Mouse (Mus musculus) heart, embryonic 14.5 days (tissue): ENCODE data around the gene Ccdc27. TPM values are rescaled to one million over a fixed set of nuclear protein-coding genes. Genes with fewer than 3 reads are reported as not detected.

Source experiments
- ATAC-seq: fragments of 200-750 bp; cut with Nextera tagmentation; 2 replicates; pipeline ENCODE4 v1.8.0; 2017; ENCODE audit warnings: low read depth, moderate TSS enrichment; ENCODE audit not compliant: insufficient number of reproducible peaks, insufficient read depth, low FRiP score
- H3K27ac ChIP-seq, 2 experiments: fragments of 200-500 bp in 1 of 2; fragments of 300-500 bp in 1 of 2; sonication (generic) in 1 of 2; replicated peaks in 1 of 2; 2 replicates each; pipeline ENCODE4 v1.5.1; 2012 to 2014; ENCODE audit warnings: low read depth in 2 of 2, low read length in 2 of 2, control low read depth in 1 of 2, mild to moderate bottlenecking in 1 of 2, mixed read lengths in 1 of 2; ENCODE audit not compliant: control insufficient read depth in 1 of 2, insufficient read depth in 1 of 2
- H3K27me3 ChIP-seq: fragments of 300-500 bp; sonication (generic); 2 replicates; pipeline ENCODE4 v1.6.1; 2014; ENCODE audit warnings: mild to moderate bottlenecking, low read length, control low read depth; ENCODE audit not compliant: control insufficient read depth, insufficient read depth
- H3K36me3 ChIP-seq: fragments of 300-500 bp; sonication (generic); 2 replicates; pipeline ENCODE4 v1.6.1; 2014; ENCODE audit warnings: mild to moderate bottlenecking, control low read depth, low read length, mixed read lengths; ENCODE audit not compliant: control insufficient read depth, insufficient read depth
- H3K4me1 ChIP-seq, 2 experiments: fragments of 200-500 bp in 1 of 2; fragments of 300-500 bp in 1 of 2; sonication (generic) in 1 of 2; 2 replicates each; pipeline ENCODE4 v1.6.1; 2012 to 2014; ENCODE audit warnings: low read length in 2 of 2, control low read depth in 1 of 2, mixed read lengths in 1 of 2; ENCODE audit not compliant: control insufficient read depth in 2 of 2, insufficient read depth in 2 of 2
- H3K4me2 ChIP-seq: fragments of 300-500 bp; sonication (generic); 2 replicates; pipeline ENCODE4 v1.6.1; 2014; ENCODE audit warnings: mild to moderate bottlenecking, low read length
- H3K4me3 ChIP-seq, 2 experiments: fragments of 200-500 bp in 1 of 2; fragments of 300-500 bp in 1 of 2; sonication (generic) in 1 of 2; 2 replicates each; pipeline ENCODE4 v1.5.1; 2012 to 2014; ENCODE audit warnings: low read length in 2 of 2, mild to moderate bottlenecking in 2 of 2, control low read depth in 1 of 2, low read depth in 1 of 2, moderate library complexity in 1 of 2; ENCODE audit not compliant: control insufficient read depth in 1 of 2, insufficient read depth in 1 of 2
- H3K9ac ChIP-seq: fragments of 300-500 bp; sonication (generic); 2 replicates; pipeline ENCODE4 v1.6.1; 2014; ENCODE audit warnings: mild to moderate bottlenecking, low read length
- H3K9me3 ChIP-seq: fragments of 300-500 bp; sonication (generic); 2 replicates; pipeline ENCODE4 v1.6.1; 2016; ENCODE audit warnings: low read length, control low read depth; ENCODE audit not compliant: control insufficient read depth
- WGBS: fragments of 180-500 bp; shearing (Covaris S2); extraction: QIAGEN DNeasy Blood & Tissue Kit; methylation state at CpG from one replicate; pipeline ENCODE4 v1.1.7; 2014; 5-methylcytosine and 5-hydroxymethylcytosine counted together
- polyA plus RNA-seq: library from polyadenylated mRNA; unstranded; fragments of >200 nt; fragmentation: Nextera tagmentation; extraction: Ambion mirVana; gene quantifications from 2 replicates; pipeline ENCODE4 v1.2.1, GENCODE M21; 2014

Gene Ccdc27
- polyA plus RNA-seq, 1 experiment from 2014 or later = not detected

- no peaks in the 10 kb centered on the region for H3K27me3 ChIP-seq
- no peak overlapping the region for H3K27ac ChIP-seq
- H3K36me3 ChIP-seq = peaks cover 50% of the 10 kb centered on the region
- H3K4me3 ChIP-seq = no peak overlapping the region
- H3K9ac ChIP-seq = no peak overlapping the region
- no peak overlapping the region for H3K4me2 ChIP-seq
- no peak for ATAC-seq
- 82% methylated on average over 5 of the region's 5 CpGs for WGBS
- no peaks in the 10 kb centered on the region for H3K4me1 ChIP-seq
- no peaks in the 10 kb centered on the region for H3K9me3 ChIP-seq
These were observed 37.0 kb downstream of the Ccdc27 start for GRCm38 (mm10) chr4:154005488-154005887.

DNA sequence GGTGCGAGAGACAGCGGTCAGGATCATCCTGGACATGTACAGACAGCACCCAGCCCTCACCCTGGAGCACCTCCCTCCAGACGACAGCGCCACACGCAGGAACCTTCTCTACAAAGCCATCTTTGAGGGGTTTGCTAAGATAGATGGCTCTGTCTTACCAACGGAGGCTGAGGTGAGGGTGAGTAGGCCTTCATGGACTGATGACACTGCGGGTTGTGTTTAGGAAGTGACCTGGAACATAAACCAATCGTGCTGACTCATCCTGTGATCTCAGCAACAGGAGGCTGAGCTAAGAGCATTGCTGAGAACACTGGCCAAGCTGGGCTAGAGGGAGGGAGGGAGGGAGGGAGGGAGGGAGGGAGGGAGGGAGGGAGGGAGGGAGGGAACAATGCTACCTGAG, 49.0 kb downstream of the Ccdc27 start:
- ATAC-seq = no peak
- H3K27me3 ChIP-seq = no peaks in the 10 kb centered on the region
- H3K4me2 ChIP-seq = no peak overlapping the region
- no peak overlapping the region for H3K27ac ChIP-seq
- 85% methylated on average over 8 of the region's 8 CpGs for WGBS
- H3K9ac ChIP-seq = no peak overlapping the region
- H3K36me3 ChIP-seq = peaks cover 89% of the 10 kb centered on the region
- H3K9me3 ChIP-seq = no peaks in the 10 kb centered on the region
- no peaks in the 10 kb centered on the region for H3K4me1 ChIP-seq
- no peak overlapping the region for H3K4me3 ChIP-seq

DNA sequence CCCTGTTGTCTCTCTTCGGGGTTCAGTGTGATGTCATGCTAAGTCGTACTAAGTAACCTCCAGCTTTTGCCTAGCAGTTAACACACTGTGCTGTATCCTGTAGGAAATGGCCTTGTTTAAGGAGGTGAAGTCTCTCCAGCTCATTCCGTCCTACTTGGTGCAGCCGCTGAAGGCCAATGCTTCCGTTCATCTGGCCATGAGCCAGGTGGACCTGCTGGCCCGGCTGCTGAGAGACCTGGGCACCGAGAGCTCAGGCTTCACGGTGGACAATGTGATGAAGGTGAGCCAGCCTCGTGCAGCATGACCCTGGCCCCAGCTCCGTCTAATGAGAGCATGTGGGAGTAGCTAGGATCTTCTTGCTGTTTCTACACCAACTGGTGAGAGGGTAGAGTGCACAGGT, 49.8 kb downstream of the Ccdc27 start:
- Histone ChIP-seq H3K36me3 (peaks cover 90% of the 10 kb centered on the region), H3K4me1 (no peaks in the 10 kb centered on the region), H3K27me3 (no peaks in the 10 kb centered on the region), H3K4me3 (no peak overlapping the region), H3K27ac (no peak overlapping the region), H3K9me3 (no peaks in the 10 kb centered on the region), H3K4me2 (no peak overlapping the region), H3K9ac (no peak overlapping the region)
- WGBS = 91% methylated on average over 10 of the region's 10 CpGs
- ATAC-seq = no peak

DNA sequence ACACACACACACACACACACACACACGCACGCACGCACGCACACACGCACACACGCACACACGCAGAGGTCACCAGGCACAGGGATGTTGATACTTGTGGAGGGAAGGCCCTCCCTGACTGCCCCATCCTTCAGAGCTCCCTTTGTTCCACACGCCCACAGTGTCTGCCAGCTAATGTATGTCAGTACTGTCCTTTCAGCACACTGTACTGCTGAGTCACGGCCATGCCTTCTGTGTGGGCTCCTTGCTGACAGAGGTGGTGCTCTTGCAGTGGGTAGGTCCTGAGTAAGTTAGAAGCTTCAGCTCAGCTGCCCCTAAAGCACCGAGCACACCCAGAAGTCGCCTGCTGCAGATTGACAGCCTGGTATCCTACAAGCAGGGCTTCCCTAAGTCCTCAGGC, 62.0 kb downstream of the Ccdc27 start:
- ATAC-seq = no peak
- H3K36me3 ChIP-seq = peaks cover 68% of the 10 kb centered on the region
- H3K4me1 ChIP-seq = peaks cover 3 to 10% of the 10 kb centered on the region in 2 experiments; a peak in 3 of 4 replicates

DNA sequence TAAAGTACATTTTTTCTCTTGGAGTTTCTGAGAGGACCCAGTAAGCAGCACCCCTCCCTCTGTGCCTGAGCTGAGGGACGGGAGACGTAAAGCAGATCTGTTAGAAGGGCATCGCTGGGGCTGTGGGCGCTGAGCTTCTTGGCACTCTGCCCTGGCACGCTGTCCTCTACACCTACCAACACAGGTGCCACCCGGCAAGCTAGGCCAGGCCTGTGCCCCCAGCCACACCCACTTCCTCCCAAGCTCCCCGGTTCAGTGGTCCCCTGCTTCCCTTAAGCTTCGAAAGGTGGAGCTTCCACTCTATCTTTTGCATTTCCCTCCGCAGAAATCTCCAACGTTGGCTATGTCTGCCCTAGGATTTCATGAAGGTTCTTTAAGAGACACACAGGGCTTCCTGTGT, 63.2 kb downstream of the Ccdc27 start:
- Histone ChIP-seq H3K36me3 (peaks cover 56% of the 10 kb centered on the region), H3K9me3 (no peaks in the 10 kb centered on the region), H3K27me3 (no peaks in the 10 kb centered on the region), H3K4me1 (peaks cover 3 to 10% of the 10 kb centered on the region in 2 experiments; a peak in 3 of 4 replicates), H3K9ac (no peak overlapping the region), H3K4me2 (no peak overlapping the region), H3K4me3 (no peak overlapping the region), H3K27ac (no peak overlapping the region)
- ATAC-seq = no peak
- WGBS = 88% methylated on average over 10 of the region's 10 CpGs

More for the DNA sequence above, 62.0 kb downstream of the Ccdc27 start:
- H3K27me3 ChIP-seq = no peaks in the 10 kb centered on the region
- no peak overlapping the region for H3K9ac ChIP-seq
- no peak overlapping the region for H3K4me2 ChIP-seq
- H3K27ac ChIP-seq = no peak overlapping the region
- 93% methylated on average over 11 of the region's 11 CpGs for WGBS
- H3K9me3 ChIP-seq = no peaks in the 10 kb centered on the region
- H3K4me3 ChIP-seq = no peak overlapping the region

Other genes with a start within 250 kb of the Ccdc27 start
- 43.7 and 50.6 TPM in 2 replicates for gene A430005L14Rik, start 85.4 kb downstream of the Ccdc27 start, polyA plus RNA-seq
- 6.3 and 6.8 TPM in 2 replicates for gene Dffb, start 67.6 kb downstream of the Ccdc27 start, polyA plus RNA-seq
- 13.7 and 14.3 TPM in 2 replicates for gene Cep104, start 67.5 kb downstream of the Ccdc27 start, polyA plus RNA-seq
- 8.6 and 11.6 TPM in 2 replicates for gene Lrrc47, start 30.9 kb downstream of the Ccdc27 start, polyA plus RNA-seq
- gene Smim1, start 16.4 kb downstream of the Ccdc27 start, polyA plus RNA-seq = 59.5 and 73.1 TPM in 2 replicates
- gene Trp73, start 97.5 kb upstream of the Ccdc27 start, polyA plus RNA-seq = 0.08 and 0.09 TPM in 2 replicates
- 20.7 and 23.1 TPM in 2 replicates for gene Wrap73, start 99.7 kb upstream of the Ccdc27 start, polyA plus RNA-seq
- gene Tprgl, start 118.0 kb upstream of the Ccdc27 start, polyA plus RNA-seq = 145 and 148 TPM in 2 replicates
- 33.3 and 39.8 TPM in 2 replicates for gene Megf6, start 128.1 kb upstream of the Ccdc27 start, polyA plus RNA-seq